ENCODE assay signal across 7 mouse cellular contexts in the genomic region with DNA sequence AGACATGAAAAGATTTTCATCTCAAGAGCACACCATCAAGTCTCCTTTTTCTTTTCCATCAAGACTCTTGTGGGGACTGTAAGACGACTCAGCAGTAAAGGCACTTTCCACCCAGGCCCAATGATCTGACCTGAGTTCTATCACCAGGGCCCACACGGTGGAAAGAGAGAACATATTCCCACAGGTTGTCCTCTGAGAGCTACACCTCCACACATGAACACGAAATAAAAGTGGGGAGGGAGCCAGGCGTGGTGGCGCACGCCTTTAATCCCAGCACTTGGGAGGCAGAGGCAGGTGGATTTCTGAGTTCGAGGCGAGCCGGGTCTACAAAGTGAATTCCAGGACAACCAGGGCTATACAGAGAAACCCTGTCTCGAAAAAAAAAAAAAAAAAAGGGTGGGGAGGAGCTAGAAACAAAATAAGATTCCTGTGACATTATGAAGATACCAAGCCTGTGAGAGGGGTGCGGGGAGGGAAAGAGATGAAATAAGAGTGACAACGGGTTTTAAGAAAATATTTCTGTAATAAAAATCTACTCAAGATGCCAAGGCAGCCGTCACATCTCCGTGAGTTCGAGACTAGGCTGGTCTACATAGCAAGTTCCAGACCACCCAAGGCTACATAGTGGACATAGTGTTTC. TPM values are rescaled to one million over a fixed set of nuclear protein-coding genes. Genes with fewer than 3 reads are reported as not detected.
DNase-seq lines count a peak whose midpoint lies in the region; ATAC-seq and TF ChIP-seq lines count a peak whose summit lies in the region.

No protein-coding gene starts in this region.

- H3K4me1 ChIP-seq in embryonic facial prominence, embryonic 14.5 days (ENCODE audit: control insufficient read depth, insufficient read depth, low read length): peaks cover 24% of the 10 kb centered on the region
- H3K4me1 ChIP-seq in intestine, embryonic 16.5 days (ENCODE audit: control insufficient read depth, insufficient read depth, low read length): peaks cover 29% of the 10 kb centered on the region
- H3K4me1 ChIP-seq in neural tube, embryonic 15.5 days: peaks cover 66% of the 10 kb centered on the region

- no peaks in the 10 kb centered on the region for H3K9me3 ChIP-seq in embryonic facial prominence, embryonic 14.5 days (ENCODE audit: control insufficient read depth, low read length)
- H3K9me3 ChIP-seq in intestine, embryonic 16.5 days (ENCODE audit: control insufficient read depth, low read length): no peaks in the 10 kb centered on the region
- H3K9me3 ChIP-seq in neural tube, embryonic 15.5 days (replicated peaks): no peaks in the 10 kb centered on the region

- no peak for DNase-seq in left cerebral cortex, adult 2 months (ENCODE audit: extremely low spot score in 1 of 2, low spot score in 2 of 2)
- no peak for DNase-seq in left cerebral cortex, adult 8-10 months (ENCODE audit: low spot score in 2 of 2)
- DNase-seq in embryonic facial prominence, embryonic 14.5 days (ENCODE audit: low spot score): no peak
- no peak for DNase-seq in embryo, embryonic 9.5 days (ENCODE audit: extremely low spot score)
- DNase-seq in natural killer cell, adult 2 months (ENCODE audit: low spot score in 2 of 2): no peak

- intact Hi-C loops in left cerebral cortex, adult 2 months (cut with DNase I): loop anchor here (5.0 kb wide), 3 partner anchors 160 to 600 kb away; a partner anchor contains a TSS

- no peak for TF ChIP-seq CTCF in left cerebral cortex, adult 2 months (IDR thresholded peaks at IDR 0.05)

- no peak for ATAC-seq in embryonic facial prominence, embryonic 14.5 days (ENCODE audit: low read depth)
- no peak for ATAC-seq in intestine, embryonic 16.5 days
- peak; percentile 2 for ATAC-seq in neural tube, embryonic 15.5 days (ENCODE audit: low FRiP score)

- peak overlapping the region; percentile 72 for H3K4me2 ChIP-seq in embryonic facial prominence, embryonic 14.5 days (ENCODE audit: low read depth, low read length)
- H3K4me2 ChIP-seq in intestine, embryonic 16.5 days (ENCODE audit: low read depth, low read length): peak overlapping the region; percentile 46
- peak overlapping the region; percentile 68 for H3K4me2 ChIP-seq in neural tube, embryonic 15.5 days

- peaks cover 33% of the 10 kb centered on the region for H3K36me3 ChIP-seq in embryonic facial prominence, embryonic 14.5 days (ENCODE audit: control insufficient read depth, insufficient read depth, low read length)
- peaks cover 11% of the 10 kb centered on the region; the same call in 1 of the 2 replicates for H3K36me3 ChIP-seq in intestine, embryonic 16.5 days (ENCODE audit: control insufficient read depth, insufficient read depth, low read length)
- H3K36me3 ChIP-seq in neural tube, embryonic 15.5 days: peaks cover 28% of the 10 kb centered on the region

- peak overlapping the region; percentile 69 for H3K27ac ChIP-seq in left cerebral cortex, adult 2 months
- H3K27ac ChIP-seq in embryonic facial prominence, embryonic 14.5 days (replicated peaks; ENCODE audit: low read depth, low read length): peak overlapping the region; percentile 89
- no peak overlapping the region for H3K27ac ChIP-seq in intestine, embryonic 16.5 days (ENCODE audit: low read length)
- peak overlapping the region; percentile 82 for H3K27ac ChIP-seq in neural tube, embryonic 15.5 days (replicated peaks)

- no peaks in the 10 kb centered on the region for H3K27me3 ChIP-seq in embryonic facial prominence, embryonic 14.5 days (replicated peaks; ENCODE audit: control insufficient read depth, insufficient read depth, low read length)
- H3K27me3 ChIP-seq in intestine, embryonic 16.5 days (replicated peaks; ENCODE audit: control insufficient read depth, insufficient read depth, low read length): no peaks in the 10 kb centered on the region
- H3K27me3 ChIP-seq in neural tube, embryonic 15.5 days (replicated peaks): no peaks in the 10 kb centered on the region

- peak overlapping the region; percentile 98; the same call in 1 of the 2 replicates for H3K9ac ChIP-seq in embryonic facial prominence, embryonic 14.5 days (ENCODE audit: low read depth, low read length)
- H3K9ac ChIP-seq in intestine, embryonic 16.5 days (ENCODE audit: low read depth, low read length): 0 out of 2 replicates have a peak overlapping the region, but pooled peaks have one; percentile 37
- H3K9ac ChIP-seq in neural tube, embryonic 15.5 days (replicated peaks): no peak overlapping the region

- H3K4me3 ChIP-seq in left cerebral cortex, adult 2 months: peak overlapping the region; percentile 73
- peak overlapping the region; percentile 92 for H3K4me3 ChIP-seq in embryonic facial prominence, embryonic 14.5 days (ENCODE audit: low read depth, low read length)
- peak overlapping the region; percentile 95 for H3K4me3 ChIP-seq in intestine, embryonic 16.5 days (ENCODE audit: low read length)
- peak overlapping the region; percentile 86 for H3K4me3 ChIP-seq in neural tube, embryonic 15.5 days (replicated peaks)

- 69% methylated on average over 15 of the region's 15 CpGs for WGBS in embryonic facial prominence, embryonic 14.5 days
- 67% methylated on average over 15 of the region's 15 CpGs for WGBS in intestine, embryonic 16.5 days
- 72% methylated on average over 15 of the region's 15 CpGs for WGBS in neural tube, embryonic 15.5 days

RNA-seq across cellular contexts. Expression of a gene that starts 0.6 kb away (rescaled TPM):
- 100 to 1,000 TPM; 263 TPM for total RNA-seq in left cerebral cortex, adult 2 months (2021)
- total RNA-seq in left cerebral cortex, adult 8-10 months (2022): 100 to 1,000 TPM; 230 to 256 (median 247) TPM
- polyA plus RNA-seq in embryonic facial prominence, embryonic 14.5 days (2014; fragmentation: Nextera tagmentation; extraction: Ambion mirVana): 353 and 373 TPM in 2 replicates
- 271 and 273 TPM in 2 replicates for polyA plus RNA-seq in intestine, embryonic 16.5 days (2015; fragmentation: Nextera tagmentation; extraction: Ambion mirVana)
- 429 and 444 TPM in 2 replicates for polyA plus RNA-seq in neural tube, embryonic 15.5 days (2015; fragmentation: Nextera tagmentation; extraction: Ambion mirVana)

RNA-seq across cellular contexts. Expression of a gene that starts 4.8 kb away (rescaled TPM):
- not detected for total RNA-seq in left cerebral cortex, adult 2 months (2021)
- total RNA-seq in left cerebral cortex, adult 8-10 months (2022): not detected
- not detected in 2 replicates for polyA plus RNA-seq in embryonic facial prominence, embryonic 14.5 days (2014; fragmentation: Nextera tagmentation; extraction: Ambion mirVana)
- polyA plus RNA-seq in intestine, embryonic 16.5 days (2015; fragmentation: Nextera tagmentation; extraction: Ambion mirVana): 0.07 TPM in 1 of 2 replicates, not detected in the other
- polyA plus RNA-seq in neural tube, embryonic 15.5 days (2015; fragmentation: Nextera tagmentation; extraction: Ambion mirVana): not detected in 2 replicates

RNA-seq across cellular contexts. Expression of a gene that starts 5.4 kb away (rescaled TPM):
- 10 to 100 TPM; 20.9 to 25.7 TPM for total RNA-seq in left cerebral cortex, adult 2 months (2021)
- total RNA-seq in left cerebral cortex, adult 8-10 months (2022): 10 to 100 TPM; 15.7 to 22.2 (median 19.9) TPM
- 6.8 and 8.4 TPM in 2 replicates for polyA plus RNA-seq in embryonic facial prominence, embryonic 14.5 days (2014; fragmentation: Nextera tagmentation; extraction: Ambion mirVana)
- polyA plus RNA-seq in intestine, embryonic 16.5 days (2015; fragmentation: Nextera tagmentation; extraction: Ambion mirVana): 8.4 and 8.6 TPM in 2 replicates
- 11.0 and 12.8 TPM in 2 replicates for polyA plus RNA-seq in neural tube, embryonic 15.5 days (2015; fragmentation: Nextera tagmentation; extraction: Ambion mirVana)

RNA-seq across cellular contexts. Expression of a gene that starts 25.0 kb away (rescaled TPM):
- total RNA-seq in left cerebral cortex, adult 2 months (2021): 10 to 100 TPM; 20.9 to 24.5 TPM
- 10 to 100 TPM; 18.2 to 22.3 (median 20.9) TPM for total RNA-seq in left cerebral cortex, adult 8-10 months (2022)
- polyA plus RNA-seq in embryonic facial prominence, embryonic 14.5 days (2014; fragmentation: Nextera tagmentation; extraction: Ambion mirVana): 17.7 and 19.9 TPM in 2 replicates
- polyA plus RNA-seq in intestine, embryonic 16.5 days (2015; fragmentation: Nextera tagmentation; extraction: Ambion mirVana): 22.6 and 23.2 TPM in 2 replicates
- polyA plus RNA-seq in neural tube, embryonic 15.5 days (2015; fragmentation: Nextera tagmentation; extraction: Ambion mirVana): 21.1 and 21.3 TPM in 2 replicates

RNA-seq across cellular contexts. Expression of a gene that starts 26.4 kb away (rescaled TPM):
- not detected for total RNA-seq in left cerebral cortex, adult 2 months (2021)
- total RNA-seq in left cerebral cortex, adult 8-10 months (2022): not detected
- not detected in 2 replicates for polyA plus RNA-seq in embryonic facial prominence, embryonic 14.5 days (2014; fragmentation: Nextera tagmentation; extraction: Ambion mirVana)
- polyA plus RNA-seq in intestine, embryonic 16.5 days (2015; fragmentation: Nextera tagmentation; extraction: Ambion mirVana): 1.8 and 2.6 TPM in 2 replicates
- not detected in 2 replicates for polyA plus RNA-seq in neural tube, embryonic 15.5 days (2015; fragmentation: Nextera tagmentation; extraction: Ambion mirVana)
